Mouse (Mus musculus) lung, postnatal 10 days (tissue): ENCODE results near the gene Lrmp.
A peak's percentile ranks its signal among the peaks of the same experiment; 100 is the strongest.
"Not testable (repeated sequence)": the region's sequence is repeated elsewhere in the genome, so short reads cannot be mapped to it uniquely, and the experiment has no call there.

Experiments used
- DNase-seq: peaks from one replicate; pipeline ENCODE4 v3.0.0; 2021

Lrmp gene

GRCm38 (mm10) chr6:145115476-145116097 lies at the start of gene Lrmp:
Gene Lrmp, plus strand, starts transcription at chr6:145115653.
- no peak for DNase-seq

DNA sequence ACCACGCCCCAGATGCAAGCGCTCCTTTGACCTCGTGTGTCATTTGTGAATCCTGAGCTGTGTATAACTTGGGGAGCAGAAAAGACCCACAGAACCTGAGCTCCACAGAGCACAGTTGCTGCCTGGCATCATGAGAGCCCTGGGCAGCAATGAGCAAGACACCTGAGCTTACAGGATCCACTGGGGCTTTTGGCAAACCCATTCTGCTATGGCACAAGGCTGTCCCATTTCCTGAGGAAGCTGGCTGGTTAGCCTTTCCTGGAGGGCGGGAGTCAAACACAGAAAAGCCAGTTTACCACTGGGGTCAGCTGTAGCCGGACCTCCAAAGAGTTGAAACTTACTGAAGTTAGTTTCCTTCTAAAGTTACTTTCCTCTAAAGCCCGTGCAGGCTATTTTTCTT lies 49.0 kb upstream of the Lrmp start:
- DNase-seq, result no peak

GRCm38 (mm10) chr6:145067679-145068078 lies 47.8 kb upstream of the Lrmp start:
- no peak for DNase-seq

DNA sequence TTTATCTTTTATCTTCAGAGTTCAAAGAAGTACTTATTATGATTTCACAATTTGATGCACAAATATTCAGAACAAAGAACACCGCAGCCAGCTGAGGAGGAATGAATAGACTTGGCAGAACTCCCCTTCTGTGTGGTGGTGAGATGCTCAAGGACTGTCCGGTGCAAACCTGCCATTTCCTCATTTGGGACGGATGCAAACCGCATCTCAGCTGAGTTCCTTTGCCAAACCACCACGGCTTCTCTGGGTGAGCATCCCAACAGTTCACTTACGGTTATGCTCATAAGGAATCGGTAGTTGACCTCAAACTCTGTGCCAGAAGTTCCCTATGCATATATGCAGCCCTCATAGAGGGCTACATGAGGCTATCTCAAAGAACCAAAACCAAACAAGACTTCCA lies 46.1 kb upstream of the Lrmp start:
- no peak for DNase-seq

GRCm38 (mm10) chr6:145069921-145070320 lies 45.5 kb upstream of the Lrmp start:
- no peak for DNase-seq

DNA sequence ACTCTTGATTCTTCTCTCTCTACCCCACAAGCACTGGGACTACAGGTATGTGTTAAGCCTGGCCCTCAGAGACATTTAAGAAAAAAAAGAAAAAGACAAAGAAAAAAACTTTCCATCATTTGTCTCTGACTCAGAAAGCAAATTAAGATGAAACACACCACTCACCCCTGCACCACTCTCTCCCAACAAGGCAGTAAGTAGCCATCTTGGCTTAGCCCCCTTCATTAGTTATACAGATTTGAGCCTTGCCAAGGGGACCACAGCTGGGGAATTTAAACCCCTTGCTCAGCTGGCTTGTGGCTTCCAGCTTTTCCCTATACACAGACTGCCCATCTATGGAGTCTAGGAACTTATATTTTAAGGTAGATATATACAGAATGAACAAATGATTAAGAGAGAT lies 41.0 kb upstream of the Lrmp start:
- no peak for DNase-seq

GRCm38 (mm10) chr6:145075088-145075547 lies 40.3 kb upstream of the Lrmp start:
- DNase-seq, result no peak

- peak; percentile 4 for DNase-seq
These were observed 39.8 kb upstream of the Lrmp start, which contains the start of gene Bcat1 for GRCm38 (mm10) chr6:145075548-145076224. Gene Bcat1, minus strand, starts transcription at chr6:145076184.

GRCm38 (mm10) chr6:145076286-145076685 lies 39.2 kb upstream of the Lrmp start:
- no peak for DNase-seq

DNA sequence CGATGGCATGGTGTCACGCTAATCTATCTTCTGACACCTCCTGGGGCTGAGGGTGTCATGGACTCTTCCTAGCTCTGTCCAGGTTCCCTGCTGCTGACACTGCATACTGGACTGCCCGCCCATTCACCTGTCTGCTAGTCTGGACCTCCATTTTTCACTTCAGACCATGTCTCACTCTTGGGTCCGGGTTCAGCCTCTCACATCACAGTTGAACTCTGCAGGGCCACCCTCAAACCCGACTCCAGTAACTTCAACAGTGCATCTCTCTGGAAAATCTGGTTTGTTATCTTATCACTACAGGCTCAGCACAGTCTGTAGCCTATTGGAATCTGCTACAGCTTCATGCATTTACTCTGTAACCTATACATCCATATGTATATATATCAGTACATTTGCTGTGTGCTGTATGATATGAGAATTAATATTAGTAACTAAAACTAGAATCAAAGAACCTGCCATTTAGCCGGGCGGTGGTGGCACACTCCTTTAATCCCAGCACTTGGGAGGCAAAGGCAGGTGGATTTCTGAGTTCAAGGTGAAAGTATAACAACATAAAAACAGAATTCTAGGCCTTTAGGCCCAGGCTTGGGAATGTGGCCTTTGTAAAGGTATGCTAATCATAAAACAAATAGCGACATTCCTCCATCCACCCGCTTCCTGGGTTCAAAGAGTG lies 36.2 kb upstream of the Lrmp start:
- DNase-seq, result no peak

- no peak for DNase-seq
These were observed 33.7 kb upstream of the Lrmp start for GRCm38 (mm10) chr6:145081721-145082120.

- no peak for DNase-seq
These were observed 30.9 kb upstream of the Lrmp start for GRCm38 (mm10) chr6:145084343-145085117.

GRCm38 (mm10) chr6:145088451-145089113 lies 26.9 kb upstream of the Lrmp start:
- no peak for DNase-seq

DNA sequence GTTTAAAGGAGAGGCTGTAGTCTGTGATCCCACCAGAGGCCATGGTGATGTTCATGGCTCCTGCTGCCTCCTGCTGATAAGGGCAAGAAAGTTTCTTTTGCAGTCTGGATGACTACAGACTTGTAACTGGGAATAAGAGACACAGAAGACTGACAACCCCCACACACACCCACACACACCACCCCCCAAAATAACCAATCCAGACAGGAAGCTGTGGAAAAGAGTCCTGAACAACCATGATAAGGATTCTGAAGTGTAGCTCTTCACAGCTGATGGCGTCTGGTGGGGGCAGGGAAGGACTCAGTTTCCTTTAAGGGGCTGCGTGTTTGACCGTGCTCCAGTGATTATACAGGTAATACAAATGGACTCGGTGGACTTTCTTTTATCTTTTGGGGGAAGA lies 26.1 kb upstream of the Lrmp start:
- no peak for DNase-seq

GRCm38 (mm10) chr6:145090201-145090863 lies 25.1 kb upstream of the Lrmp start:
- no peak for DNase-seq

DNA sequence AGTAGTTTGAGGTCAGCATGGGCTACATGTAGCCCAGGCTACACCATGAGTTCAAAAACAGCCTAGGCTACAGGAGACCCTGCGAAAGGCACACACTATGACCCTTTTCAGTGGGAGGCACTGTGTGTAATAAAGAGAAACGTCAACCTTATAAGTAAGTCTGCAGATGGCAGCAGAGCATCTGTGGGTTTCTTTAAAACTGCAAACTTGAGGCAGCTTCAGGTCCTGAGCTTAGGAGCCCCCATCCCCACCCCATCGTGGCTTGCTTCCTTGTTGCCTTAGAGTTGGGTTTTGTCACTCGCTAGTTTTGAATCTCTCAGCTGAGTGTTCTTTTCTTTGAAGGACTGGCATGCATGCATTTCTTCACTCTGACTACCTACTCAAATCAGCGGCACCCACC lies 24.5 kb upstream of the Lrmp start:
- DNase-seq, result no peak

DNA sequence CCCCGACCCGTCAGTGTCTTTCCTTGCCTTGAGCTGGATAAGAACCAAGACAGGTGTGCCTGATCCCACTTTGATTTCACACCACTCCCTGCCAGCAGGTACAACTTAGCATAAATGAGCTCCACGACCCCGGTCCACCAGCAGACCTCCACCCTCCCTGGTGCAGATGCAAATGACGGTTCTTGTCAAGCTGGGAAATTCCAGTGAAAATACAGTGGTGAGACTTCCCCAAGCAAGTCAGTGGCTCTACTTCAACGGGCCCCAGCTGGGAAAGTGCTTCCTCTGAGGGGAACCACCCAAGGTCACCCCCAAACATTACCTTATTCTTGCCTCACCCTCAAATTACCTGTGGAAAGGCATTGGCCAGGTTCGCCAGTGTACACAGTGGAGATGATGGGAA lies 23.5 kb upstream of the Lrmp start:
- DNase-seq, result no peak

DNA sequence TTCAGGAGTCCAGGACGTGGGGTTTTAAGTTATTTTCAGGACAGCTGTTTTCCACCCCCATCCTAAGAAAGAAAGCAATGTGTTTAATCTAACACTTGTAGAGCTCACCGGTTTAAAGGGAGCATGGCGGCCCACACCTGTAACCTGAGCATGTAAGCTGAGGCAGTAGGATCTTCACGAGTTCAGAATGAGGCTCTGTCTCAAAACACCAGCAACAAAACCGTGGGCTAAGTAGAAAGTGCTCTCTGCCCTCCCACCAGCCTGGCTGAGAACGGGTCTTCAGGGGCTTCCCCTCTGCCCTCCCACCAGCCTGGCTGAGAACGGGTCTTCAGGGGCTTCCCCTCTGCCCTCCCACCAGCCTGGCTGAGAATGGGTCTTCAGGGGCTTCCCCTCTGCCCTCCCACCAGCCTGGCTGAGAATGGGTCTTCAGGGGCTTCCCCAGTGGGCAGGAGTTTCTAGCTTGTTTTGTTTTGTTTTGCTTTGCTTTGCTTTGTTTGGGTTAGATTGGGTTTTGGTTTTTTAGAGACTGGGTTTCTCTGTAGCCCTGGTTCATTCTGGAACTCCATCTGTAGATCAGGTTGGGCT lies 22.3 kb upstream of the Lrmp start:
- not testable (repeated sequence) for DNase-seq

DNA sequence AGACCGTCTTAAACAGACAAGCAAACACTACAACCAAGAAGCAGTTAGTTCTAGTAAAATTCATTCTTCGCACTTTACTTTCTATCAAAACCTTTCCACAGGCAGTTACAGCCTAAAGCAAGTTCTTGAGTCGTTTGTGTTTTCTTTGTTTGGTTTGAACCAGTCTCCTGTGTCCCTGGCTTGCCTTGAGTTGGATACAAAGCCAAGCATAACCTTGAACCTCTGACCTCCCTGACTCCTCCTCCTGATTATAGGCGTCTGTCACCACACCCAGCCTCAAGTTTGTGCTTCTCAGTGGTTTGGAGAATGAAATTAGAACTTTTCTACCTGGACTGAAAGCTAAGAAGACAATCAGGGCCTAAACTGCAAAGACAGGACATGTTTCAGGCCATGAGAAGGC lies 21.0 kb upstream of the Lrmp start:
- DNase-seq, result no peak

DNA sequence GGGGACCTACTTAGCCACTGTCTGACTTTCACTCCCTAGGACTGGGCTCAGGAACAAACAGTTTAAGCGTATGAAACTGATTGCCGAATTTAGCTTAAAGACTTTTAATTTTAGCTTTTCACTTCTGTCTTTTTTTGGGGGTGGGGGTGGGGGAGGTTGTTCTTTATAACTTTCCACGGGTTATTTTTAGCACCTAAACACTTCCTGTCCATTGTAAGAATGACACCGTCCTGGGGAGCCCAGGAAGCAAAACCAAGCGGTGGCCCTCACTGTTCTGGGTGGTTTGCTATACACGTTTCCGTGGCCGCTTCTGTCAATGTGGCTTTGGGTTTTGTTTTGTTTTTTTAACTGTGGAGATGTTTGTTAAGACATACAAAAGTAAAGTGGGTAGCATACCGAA lies 14.5 kb upstream of the Lrmp start:
- no peak for DNase-seq

DNA sequence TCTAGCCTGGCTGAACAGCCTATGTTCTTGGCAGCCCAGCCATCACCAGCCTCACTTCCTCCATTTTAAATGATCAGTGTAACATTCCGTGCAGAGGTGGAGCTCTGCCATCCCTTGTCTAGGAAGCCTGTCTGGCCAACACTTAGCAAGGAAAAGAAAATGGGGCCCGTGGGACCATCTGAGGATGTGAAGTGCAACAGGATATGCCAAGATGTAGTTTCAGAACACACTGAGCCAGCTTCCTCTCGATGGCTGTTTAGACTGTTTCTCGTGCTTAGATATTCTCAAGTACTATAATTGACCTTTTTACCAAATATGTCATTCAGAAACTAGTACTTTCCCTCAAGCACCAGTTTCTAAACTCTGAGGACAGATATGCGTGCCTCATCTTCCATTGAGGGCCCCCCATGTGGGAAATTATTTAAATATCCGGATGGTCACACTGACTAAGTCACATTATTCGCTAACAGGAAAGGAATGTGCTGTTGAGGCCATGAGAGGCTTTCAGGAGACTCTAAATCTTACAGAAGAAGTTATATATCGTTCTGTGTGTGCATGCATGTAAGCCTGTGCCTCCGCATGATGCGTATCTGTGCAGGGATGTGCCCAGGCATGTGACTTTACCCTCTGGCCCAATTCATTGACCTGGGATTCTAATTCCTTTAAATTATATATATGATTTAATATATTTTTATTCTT lies 11.1 kb upstream of the Lrmp start:
- no peak for DNase-seq
